Mouse (Mus musculus): ENCODE data around the gene Sez6l. TPM values are rescaled to one million over a fixed set of nuclear protein-coding genes. Genes with fewer than 3 reads are reported as not detected.
A peak's percentile ranks its signal among the peaks of the same experiment; 100 is the strongest.

The Sez6l gene
- under 1 TPM; 0.42 to 0.72 TPM for total RNA-seq (2021)
- long read RNA-seq, experiment 1, full-length matches to known transcripts: 1 of 1 reads
- long read RNA-seq, experiment 1, partial matches to known transcripts: 0 of 1 reads
- long read RNA-seq, experiment 1, other reads (novel, unspliced or antisense): 0 of 1 reads
- long read RNA-seq, experiment 2: 0 reads

- DNase-seq: peak; percentile 49
Measured at GRCm38 (mm10) chr5:112576993-112577670, at the start of gene Sez6l. Gene Sez6l (minus strand): TSS chr5:112577185.

DNA sequence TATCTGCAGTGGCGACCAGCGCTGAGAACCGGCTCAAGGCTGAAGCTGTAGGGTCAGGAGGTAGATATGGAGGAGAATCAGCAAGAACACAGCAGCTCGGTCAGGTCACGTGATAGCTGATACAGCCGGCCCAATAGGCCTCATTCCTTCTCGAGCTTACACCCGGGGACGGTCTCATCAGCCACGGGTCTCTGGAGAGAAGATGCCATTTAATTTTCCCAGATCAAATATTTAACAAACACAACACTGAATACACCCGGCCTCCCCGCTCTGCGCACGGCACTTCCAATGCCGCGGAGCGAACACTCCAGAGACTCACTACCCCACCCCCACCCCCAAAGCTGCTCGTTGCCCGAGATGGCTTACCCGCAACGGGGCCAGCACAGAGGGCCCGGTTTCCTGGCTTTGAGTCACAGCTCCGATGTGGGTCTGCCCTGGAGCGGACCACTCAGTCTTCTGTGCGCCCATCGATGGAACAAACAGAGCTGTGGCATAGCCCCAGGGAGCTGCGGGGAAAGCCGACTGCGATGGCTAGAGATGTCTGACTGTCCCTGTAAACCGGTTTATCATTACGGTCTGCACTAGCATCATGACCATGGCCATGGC, 48.7 kb upstream of the Sez6l start:
- DNase-seq: no peak

- no peak for DNase-seq
Measured at GRCm38 (mm10) chr5:112622946-112623345, 46.0 kb upstream of the Sez6l start.

DNA sequence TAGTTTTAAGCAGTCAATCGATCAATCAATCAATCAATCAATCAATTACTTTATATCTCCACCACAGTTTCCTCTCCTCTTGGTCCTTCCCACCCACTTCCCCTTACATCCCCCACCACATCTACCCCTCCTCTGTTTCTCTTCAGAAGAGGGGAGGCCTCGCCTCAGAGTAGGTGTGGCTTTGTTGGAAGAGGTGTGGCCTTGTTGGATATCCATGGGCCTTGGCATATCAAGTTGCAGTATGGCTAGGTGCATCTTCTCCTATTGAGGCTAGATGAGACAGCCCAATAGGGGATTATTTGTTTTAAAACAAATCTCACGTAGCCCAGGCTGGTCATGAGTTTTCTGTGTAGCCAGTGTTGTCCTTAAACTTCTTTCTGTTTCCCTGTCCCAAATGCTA, 43.3 kb upstream of the Sez6l start:
- no peak for DNase-seq

GRCm38 (mm10) chr5:112619344-112619743, 42.4 kb upstream of the Sez6l start:
- no peak for DNase-seq

DNA sequence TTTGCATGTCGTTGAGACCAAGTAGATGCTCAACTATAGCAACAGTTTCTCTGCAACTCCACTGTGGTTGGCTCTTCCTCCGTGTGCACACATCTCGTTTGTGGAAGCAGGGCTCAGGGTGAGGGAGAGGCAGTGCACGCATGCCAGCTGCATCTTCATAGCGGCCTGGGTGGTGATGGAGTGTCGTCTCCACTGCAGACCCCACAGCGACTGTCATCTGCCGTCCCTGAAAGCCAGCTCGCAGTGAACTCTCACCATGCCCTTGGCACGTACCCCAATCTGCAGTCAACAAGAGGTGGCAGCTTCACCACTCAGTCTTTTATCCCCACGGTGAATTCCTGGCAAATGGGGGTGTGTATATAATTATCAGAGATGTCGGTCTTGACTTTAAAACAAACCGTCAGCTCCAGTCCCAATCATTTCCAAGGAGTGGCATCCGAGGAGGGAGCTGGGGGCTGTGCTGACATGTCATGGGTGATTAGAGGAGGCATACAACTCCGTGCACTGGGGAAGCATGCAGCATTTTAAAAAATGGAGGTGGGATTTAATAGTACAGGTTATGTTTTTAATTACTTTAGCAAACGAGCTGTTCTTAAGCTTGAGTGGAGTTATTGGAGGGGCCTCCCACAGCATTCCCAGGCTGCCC, 40.7 kb upstream of the Sez6l start:
- DNase-seq: no peak

DNA sequence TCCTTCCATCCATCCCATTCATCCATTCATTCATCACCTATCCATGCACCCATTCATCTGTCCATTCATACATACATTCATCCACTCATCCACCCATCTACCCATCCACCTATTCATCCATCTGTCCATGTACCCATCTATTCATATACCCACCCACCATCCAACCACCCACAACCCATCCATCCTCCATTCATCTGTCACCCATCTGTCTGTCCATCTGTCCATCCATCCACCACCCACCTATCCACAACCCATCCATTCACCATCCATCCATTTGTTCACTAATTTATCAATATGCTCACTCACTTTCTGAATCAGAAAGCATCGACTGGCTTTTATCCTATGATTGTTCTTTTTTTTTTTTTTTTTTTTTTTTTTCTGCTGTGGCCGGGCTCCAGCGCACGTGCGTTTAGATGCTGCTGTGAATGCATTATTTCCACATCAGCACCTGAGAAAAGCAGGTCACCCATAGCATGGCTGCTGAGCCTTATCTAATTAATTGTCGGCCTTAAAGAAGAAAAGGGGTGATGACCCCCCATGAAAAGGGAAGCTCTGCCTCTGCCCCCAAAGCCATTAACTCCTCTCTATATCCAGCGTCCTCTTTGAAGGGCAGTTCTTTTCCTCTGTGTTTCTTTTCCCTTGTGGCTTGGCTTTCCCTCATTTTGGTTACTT, 39.1 kb upstream of the Sez6l start:
- DNase-seq: no peak

GRCm38 (mm10) chr5:112607867-112608516, 31.0 kb upstream of the Sez6l start:
- DNase-seq: peak; percentile 24

DNA sequence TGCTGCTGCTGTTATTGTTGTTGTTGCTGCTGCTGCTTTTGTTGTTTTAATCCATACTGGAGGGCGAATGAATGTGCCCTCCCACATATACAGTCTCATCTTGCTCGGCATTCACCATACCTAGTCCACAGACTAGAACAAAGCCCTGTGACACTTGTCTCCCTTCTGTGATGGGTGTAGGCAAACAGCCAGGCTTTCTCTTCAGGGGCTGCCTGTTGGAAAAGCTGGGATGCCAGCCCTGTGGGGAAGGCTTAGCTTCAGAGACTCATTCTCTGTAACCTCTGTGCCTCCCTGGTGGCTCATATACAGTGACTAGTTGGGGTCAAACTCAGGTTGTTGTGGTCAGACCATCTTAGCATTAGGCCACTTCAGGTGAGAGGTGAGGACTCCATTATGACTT, 30.1 kb upstream of the Sez6l start:
- DNase-seq: no peak

DNA sequence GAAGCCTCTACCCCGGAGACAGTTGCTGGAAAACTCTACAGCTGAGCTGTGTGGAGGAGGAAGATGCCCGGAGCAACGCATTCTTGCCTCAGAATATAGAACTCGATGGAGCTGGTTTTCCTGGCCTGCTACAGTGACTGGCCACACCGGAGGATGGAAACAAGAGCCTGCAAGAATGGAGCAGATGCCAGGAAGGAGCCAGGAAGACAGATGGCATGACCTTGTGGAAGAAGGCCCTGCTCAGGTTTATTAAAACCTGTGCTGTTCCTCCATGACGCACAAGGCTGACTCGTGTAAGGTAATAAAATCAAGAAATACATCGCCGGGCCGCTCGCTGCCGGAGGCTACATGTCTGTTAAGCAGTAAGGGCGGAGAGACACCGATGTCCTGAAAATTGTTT, 28.4 kb upstream of the Sez6l start:
- no peak for DNase-seq

GRCm38 (mm10) chr5:112604251-112604650, 27.3 kb upstream of the Sez6l start:
- no peak for DNase-seq

DNA sequence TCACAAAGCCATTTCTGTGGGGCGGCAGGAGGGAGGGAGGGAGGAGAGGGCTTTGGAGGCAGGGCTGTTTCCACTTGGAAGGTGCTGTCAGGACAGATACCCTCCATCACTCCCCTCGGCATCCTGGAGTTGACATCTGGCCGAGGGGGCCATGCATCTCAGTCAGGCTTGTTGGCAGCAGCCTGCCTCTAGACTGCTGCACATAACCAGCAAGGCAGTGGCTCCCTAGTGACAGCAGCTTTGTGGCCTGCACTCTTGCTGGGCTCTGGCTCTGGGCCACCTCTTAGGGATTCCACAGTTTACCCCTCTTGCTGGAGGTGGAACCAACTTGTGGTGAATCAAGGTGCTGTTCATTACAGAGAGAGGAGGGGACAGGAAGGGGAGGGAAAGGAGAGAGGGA, 26.6 kb upstream of the Sez6l start:
- no peak for DNase-seq

DNA sequence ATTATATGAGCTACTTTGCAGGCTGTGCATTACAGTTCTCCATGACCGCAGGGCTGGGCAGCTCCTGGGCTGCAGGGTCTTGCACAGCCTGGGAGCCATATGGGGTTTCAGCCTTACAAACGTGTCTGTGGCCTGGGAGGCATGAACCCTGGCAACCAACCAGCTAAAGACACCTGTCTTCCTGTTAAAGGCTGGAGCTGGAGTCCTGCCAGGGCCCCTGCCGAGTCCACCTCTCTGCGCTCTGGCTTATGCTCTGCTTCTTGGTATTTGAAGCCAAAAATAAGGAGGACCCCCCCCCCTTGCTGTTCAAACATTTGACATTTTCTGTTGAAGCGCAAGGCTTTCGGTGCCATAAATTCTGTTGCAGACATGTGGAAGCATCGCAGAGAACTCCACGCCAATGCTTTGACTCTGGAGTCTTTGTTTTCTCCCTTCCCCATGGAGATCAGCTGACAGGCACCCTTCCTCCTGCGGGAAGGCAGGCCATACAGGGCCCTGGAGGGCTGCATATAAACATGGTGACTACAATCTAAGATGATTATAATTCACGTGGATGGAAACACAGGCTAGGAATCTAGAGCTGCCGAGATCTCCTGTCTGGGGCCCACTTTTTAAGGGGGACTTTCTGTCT, 23.4 kb upstream of the Sez6l start:
- no peak for DNase-seq

DNA sequence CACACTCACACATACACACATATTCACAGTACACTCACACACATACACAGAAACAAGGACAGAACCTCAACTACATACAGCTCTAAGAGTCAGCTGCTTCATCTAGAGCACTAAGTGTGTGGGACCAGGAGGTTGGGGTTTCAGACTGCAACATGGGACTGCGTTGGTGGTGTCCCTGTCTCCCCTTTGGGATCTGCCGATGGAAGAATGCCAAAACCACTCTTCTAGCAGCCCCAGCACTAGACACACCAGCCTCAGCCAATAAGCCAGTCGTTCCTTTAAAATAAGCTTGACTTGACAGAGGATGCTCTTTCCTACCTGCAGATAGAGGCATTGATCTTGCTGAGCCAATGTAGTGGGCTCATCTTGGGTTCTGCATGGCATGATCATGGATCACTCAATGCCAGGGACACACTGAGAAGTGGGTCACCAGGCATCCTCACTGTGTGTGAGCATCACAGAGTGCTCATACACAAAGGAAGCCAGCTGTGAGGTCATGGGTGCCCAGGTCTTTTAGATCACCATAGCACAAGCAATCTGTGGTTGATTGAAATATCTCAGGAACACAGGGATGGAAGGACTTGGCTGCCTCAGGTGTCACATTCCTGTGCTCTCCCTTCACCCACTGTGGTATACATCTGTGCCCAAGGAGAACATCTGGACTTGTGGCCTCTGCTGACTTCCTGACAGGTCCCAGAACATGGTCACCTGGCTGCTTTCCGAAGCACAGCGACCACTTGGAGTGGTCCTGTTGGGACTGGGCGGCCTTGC, 22.7 kb upstream of the Sez6l start:
- no peak for DNase-seq

GRCm38 (mm10) chr5:112597876-112598275, 20.9 kb upstream of the Sez6l start:
- DNase-seq: peak; percentile 55

DNA sequence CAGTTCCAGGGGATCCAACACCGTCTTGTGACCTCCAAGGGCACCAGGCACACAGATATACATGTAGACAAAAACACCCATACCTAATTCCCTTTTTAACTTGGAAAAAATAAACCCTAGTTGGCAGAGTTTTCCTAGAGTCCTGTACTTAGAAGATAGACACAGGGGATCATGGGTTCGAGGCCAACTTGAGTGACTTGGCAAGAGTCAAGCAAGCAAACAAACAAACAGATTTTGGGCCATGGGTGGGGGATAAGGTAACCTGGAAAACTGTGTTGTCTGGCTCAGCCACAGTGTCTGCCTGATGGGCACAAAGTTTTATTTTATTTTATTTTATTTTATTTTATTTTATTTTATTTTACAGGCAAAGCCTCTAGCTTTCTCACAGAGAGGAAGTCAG, 20.3 kb upstream of the Sez6l start:
- DNase-seq: no peak

DNA sequence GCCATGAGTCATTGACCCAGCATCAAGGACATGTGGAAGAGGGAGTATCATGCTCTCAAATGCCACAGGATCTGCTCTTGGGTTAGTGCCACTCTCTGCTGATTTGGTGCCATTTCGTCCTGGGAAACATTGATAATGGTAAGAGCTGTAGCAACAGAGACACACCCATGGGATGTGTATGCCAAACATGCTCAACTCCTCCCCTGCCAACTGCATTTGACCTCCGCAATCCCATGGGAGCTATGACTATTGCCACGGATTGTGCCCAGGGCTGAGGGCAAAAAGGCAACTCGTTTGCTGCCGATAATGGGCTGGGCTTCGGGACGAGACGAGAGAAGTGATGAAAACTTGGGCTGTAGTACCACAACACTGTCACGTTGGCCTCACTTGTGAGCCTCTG, 19.7 kb upstream of the Sez6l start:
- no peak for DNase-seq

DNA sequence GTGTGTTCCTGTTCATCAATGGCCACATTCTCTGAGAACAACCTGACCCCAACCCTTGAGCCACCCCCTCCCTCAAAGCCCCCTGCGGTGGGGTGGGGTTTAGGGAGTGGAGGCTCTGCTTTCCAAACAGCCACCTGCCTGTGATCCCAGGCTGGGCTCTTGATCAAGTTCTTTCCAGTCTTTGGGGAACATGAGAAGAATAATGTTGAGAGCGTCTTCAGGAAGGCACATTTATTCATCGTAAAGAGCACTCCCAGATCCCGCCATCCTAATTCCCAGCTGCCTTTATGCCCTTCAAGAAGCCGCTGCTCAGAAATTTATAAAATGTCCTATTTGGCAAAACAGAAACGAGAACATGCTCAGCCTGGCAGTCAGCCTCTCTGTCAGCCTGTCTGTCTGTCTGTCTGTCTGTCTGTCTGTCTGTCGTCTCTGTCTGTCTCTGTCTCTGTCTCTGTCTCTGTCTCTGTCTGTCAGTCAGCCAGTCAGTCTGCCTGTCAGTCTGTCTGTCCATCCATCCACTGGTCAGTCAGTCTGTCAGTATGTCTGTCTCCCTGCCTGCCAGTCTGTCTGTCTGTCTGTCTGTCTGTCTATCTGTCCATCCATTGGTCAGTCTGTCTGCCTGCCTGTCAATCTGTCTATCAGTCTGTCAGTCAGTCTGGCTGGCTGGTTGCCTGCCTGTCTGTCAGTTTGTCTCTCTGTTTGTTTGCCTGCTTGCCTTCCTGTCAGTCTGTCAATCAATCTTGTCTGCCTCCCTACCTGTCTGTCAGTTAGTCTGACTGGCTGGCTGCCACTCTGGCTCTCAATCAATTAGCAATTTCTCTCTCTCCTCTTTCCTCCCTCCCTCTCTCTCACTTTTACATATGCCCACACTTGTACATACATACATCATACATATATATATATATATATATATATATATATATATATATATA, 19.0 kb upstream of the Sez6l start:
- no peak for DNase-seq

GRCm38 (mm10) chr5:112591706-112592105, 14.7 kb upstream of the Sez6l start:
- no peak for DNase-seq

- DNase-seq: no peak
Measured at GRCm38 (mm10) chr5:112586071-112586470, 9.1 kb upstream of the Sez6l start.

All from gastrocnemius, postnatal 10 days (tissue).